Mouse (Mus musculus) retina, postnatal 7 days (tissue): Measurements from ENCODE around the gene Rph3al.

Experiments
- DNase-seq: peaks from one replicate; pipeline ENCODE4 v3.0.0-alpha.2; 2012; ENCODE audit warnings: low read depth, low spot score

Gene Rph3al

DNA sequence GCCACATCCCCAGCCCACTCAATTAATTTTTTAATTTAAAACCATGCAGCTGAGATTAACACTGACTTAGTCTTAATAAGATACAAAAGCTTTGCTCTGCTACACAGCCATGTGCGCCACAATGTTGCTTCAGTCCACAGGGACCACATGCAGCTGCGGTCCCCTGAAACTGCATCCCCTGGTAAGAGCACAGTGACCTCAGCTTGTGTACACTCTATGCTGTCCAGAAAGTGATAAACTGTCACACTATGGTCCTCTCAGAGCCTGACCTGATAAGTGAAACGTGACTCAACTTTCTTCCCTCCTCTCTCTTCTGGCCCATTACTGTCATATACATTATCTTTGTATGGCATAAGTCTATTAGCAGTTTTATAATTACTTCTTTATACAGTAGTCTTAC, 12.2 kb upstream of the Rph3al start:
- DNase-seq = no peak

- no peak for DNase-seq
Measured at GRCm38 (mm10) chr11:75948789-75949188, 10.6 kb upstream of the Rph3al start.

GRCm38 (mm10) chr11:75947223-75947622, 9.0 kb upstream of the Rph3al start:
- DNase-seq = no peak

DNA sequence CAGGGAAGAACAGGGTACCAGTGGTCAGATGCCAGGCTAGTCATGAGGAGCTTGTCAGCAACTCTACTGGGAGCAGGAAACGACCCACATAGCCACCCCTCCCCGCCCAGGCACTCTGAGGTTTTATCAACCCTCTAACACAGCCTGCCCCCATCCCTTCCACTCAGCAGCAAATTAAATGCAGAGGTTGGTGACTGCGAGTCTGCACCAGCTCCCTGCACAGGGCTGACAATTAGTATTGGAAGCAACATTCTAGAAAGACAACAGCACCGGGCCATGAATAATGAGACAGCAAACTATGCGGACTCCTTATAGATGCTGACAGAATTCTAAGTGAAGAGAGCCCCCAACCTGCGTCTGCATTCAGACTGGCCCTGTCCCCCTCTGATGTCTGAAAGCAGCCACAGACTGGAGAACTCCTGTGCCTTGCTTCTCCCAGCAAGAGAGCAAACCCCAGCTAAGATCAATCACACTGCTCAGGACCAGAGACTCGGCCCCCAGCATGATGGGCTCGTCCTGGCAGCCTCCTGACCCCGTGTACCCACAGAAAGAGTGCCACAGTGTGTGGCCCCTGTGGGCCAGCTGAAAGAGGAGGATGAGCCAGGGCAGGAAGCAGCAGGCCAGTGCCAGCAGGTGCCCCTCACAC, 7.7 kb upstream of the Rph3al start:
- no peak for DNase-seq

DNA sequence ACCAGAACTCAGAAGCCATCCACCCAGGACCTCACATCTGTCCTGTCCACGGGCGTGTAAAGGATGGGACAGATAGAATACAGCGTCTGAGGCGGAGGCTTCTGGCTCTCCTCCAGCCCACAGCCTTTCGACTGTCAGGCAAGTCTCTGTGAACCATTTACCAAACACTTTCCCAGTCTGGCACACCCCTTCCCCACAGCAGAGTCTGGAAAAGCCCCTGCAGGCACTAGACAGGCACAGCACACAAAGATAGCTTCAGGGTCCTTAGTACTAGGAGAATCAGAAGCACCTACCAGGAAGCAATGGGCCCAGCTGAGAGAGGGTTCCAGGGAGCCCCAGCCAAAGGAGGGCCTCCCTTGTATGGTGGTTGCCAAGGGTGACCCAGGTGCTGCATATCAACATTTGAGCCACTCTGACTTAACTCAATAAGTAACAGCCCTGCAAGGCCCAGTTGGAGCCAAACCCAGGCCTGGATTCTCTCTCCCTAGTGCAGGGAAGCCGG, 808 bp downstream of the Rph3al start:
- DNase-seq = no peak

DNA sequence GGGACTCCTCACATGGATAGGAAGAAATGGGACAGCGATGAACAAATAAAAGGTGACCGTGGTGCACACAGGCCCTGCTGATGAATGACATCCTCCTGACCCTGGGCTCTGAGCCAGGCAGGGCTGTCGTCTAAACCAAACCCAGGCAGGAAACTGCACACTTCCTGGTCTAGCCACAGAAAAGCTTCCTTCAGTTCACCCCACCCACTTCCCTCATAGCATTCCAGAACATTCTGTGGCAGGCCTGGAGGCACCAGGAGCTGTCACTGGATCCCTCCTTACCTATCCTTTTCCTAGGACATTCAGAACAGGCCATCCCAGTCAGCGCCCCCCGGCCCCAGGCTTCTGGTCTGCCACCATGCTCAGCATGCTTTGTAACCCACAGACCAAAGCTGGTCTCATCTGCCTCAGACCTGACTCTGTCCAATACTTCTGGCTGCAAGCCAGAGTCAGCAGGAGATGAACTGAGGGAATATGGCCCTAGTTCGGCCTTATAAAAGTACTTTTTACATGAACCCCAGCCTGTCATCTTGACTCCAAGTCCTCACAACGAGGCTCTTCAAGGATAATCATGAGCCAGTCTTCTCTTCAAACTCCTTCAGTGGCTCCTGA, 2.3 kb downstream of the Rph3al start:
- no peak for DNase-seq

- DNase-seq = no peak
Measured at GRCm38 (mm10) chr11:75934425-75934824, 3.8 kb downstream of the Rph3al start.

DNA sequence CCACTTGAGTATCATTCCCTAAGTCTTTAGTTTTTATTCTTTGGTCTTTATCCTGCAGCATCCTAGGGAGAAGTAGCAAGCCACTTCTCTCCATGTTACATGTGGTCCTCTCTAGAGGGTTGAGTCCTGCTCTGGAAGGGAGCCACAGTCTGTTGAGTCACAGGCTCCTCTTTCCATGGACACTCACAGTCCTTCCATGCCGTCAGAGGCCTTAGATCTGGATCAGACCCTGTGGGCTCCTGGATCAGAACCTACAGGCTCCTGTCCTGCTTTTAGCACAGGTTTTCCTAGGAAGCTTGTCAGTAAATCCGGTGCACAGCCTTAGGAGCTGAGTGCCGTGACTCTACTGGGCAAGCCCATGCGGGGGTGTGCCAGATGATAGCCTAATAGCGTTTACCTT, 4.9 kb downstream of the Rph3al start:
- DNase-seq = no peak

DNA sequence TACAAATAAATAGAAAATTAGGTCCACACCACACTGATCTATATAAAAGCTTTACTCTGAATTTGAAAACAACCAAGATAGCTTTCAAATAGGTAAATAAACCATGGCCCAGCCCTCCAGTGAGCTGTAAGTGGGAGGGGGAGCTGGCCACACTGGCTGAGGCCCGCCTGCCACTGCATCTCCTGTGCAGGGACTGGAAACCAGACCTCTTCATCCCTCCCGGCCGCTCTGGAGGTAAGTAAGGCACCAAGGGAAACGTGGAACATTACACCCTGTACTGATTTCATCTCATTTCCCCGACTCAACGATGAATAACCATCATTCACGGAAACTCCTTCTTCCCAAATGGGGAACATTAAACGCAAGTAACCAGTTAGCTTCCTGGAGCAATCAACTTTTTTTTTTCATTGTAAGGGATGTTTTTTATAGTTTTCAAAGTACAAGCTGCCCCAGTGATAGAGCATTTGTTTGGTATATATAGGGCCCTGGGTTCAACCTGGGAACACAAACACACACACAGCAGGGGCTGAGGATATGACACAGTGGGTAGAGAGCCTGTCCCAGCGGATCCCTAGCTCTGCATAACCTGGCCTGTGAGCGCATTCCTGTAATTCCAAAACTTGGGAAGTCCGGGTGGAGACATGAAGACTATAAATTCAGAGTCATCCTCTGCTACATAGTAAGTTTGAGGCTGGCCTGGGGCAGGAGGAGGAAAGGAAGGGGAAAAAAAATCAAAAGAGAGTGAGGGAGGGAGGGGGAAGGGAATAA, 7.1 kb downstream of the Rph3al start:
- no peak for DNase-seq

DNA sequence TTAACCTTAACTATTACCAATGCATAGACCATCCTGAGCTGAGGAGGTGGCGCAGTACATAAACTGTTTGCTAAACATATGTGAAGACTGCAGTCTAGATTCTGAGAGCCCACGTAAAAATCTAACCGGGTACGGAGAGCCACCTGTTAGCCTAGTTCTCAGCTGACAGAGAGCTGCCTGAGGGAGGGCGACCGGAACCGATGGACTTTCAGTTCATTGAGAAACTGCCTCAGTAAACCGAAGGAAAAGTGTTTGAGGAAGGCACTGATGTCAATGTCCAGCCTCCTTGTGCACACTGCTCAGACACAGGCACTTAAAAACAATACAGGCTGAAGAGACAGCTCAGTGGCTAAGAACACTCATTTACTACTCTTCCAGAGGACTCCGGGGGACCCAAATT, 8.0 kb downstream of the Rph3al start:
- no peak for DNase-seq

DNA sequence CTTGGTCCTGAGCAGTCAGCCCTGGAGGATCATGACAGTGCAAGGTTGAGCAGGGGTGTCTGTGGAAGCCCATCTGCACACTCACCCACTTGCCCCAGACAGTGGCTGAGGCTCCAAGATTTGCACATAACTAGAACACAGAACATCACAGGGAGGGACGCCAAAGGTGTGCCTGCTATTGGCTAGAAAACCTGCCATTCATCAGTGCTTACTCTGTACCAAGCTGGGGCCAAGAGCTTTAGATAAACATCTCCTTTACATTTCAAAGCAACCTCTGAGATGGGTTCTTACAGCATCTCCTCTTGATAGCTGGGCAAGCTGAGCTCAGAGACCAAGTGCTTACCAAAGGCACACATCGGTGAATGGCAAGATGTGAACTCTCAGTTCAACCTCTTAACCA, 10.3 kb downstream of the Rph3al start:
- DNase-seq = no peak

- peak; percentile 34 for DNase-seq
Measured at GRCm38 (mm10) chr11:75926431-75927312, 11.6 kb downstream of the Rph3al start.

DNA sequence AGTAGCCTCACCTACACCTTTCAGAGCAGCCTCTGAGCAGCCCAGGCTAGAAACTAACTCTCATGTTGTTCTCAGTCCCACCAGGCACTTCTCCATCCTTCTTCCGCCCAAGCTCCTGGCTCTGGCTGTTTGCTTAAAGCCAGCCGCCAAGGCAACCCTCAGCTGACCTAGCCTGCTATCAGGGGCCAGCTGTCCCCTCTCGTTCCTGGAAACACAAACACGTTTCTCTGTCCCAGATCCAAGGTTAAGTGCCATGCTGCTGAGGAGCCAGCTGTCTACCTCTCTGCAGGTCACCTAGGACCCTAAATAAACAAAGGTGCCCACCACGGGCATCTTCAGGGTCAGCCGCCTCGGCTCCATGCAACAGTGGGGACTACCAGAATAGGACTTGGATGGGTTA, 12.4 kb downstream of the Rph3al start:
- no peak for DNase-seq

- no peak for DNase-seq
Measured at GRCm38 (mm10) chr11:75922741-75923140, 15.5 kb downstream of the Rph3al start.

GRCm38 (mm10) chr11:75919139-75919538, 19.1 kb downstream of the Rph3al start:
- no peak for DNase-seq

DNA sequence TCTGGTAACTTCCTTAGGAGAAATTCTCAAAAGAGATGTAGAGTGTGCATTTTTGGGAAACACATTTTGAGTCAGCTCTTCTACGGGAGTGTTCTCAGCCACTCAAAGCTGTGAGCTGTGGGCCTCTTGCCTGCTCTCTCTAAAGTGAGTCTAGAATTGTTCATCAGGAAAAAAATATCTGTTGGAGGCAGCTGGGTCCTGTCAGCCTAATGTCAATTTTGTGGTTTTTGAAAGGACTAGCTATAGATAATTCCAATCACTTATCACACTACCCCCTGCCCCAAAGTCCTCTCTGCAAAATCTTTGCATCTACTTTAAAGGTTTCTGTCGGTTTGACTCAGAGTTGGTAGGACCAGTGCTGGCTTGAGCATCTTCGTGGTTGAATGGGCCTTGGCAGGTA, 20.9 kb downstream of the Rph3al start:
- no peak for DNase-seq

DNA sequence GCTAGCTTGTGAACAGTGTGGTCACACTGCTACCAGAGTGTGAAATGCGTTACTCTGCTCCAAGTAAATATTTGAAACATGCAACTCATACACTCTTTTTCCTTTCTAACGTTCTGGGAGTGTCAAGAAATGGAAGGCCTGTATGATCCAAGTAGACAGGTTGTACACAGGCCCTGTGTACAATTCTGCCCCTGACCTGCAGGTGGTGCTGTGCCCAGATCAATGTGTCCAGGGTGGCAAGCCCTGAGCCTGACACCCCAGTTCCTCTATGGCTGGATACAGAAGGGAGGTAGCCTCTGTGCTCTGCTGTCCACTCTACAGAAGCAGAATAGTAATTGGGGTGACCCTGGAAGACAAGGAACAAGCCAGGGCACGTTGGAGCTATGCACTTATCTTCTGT, 24.3 kb downstream of the Rph3al start:
- DNase-seq = no peak

DNA sequence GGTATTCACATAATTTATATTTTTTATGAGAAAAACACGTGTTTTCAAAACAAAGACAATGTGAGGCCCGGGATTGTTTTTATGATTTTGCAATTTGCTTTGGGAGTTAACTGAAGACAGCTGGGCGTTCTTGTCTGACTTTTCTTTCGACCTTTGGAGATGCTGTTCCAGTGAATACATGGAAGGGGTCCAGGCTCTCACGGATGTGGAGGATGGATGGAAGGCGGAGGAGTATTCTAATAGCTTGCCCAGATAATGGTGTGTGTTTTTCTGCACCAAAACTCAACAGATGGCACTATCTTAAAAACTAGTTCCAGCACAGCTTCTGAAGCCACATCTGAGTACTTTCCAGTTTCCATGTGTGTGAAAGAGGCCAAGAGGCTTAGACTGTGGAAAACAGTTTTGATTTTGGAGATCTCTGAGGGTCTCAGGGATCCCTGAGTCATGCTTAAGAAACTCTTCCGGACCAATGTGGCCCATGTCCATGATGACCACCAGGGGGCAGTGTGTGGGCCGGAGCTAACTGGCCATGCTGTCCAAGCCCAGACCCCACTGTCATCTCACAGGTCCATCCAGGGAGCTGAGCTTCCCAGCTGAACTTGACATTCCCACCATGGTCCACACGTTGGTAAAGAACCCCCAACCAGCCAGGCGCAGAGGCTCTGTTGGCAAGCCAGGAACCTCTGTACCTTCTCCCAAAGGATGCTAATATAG, 25.1 kb downstream of the Rph3al start:
- peak; percentile 49 for DNase-seq

DNA sequence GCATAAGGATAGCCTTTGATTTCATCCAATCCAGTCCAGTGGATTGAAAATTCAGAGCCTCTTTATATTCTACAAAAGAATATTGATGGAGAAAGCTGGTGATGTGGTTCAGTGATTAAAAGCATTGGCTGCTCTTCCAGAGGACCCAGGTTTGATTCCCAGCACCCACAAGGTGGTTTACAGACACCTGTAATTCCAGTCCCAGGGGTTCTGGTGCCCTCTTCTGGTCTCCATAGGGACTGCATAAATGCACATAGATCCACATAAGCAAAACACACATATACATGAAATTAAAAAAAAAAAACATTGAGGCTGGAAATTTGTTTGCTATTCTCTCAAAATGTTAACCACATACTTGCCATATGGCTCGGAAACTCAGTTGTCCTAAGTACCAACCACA, 26.3 kb downstream of the Rph3al start:
- no peak for DNase-seq

DNA sequence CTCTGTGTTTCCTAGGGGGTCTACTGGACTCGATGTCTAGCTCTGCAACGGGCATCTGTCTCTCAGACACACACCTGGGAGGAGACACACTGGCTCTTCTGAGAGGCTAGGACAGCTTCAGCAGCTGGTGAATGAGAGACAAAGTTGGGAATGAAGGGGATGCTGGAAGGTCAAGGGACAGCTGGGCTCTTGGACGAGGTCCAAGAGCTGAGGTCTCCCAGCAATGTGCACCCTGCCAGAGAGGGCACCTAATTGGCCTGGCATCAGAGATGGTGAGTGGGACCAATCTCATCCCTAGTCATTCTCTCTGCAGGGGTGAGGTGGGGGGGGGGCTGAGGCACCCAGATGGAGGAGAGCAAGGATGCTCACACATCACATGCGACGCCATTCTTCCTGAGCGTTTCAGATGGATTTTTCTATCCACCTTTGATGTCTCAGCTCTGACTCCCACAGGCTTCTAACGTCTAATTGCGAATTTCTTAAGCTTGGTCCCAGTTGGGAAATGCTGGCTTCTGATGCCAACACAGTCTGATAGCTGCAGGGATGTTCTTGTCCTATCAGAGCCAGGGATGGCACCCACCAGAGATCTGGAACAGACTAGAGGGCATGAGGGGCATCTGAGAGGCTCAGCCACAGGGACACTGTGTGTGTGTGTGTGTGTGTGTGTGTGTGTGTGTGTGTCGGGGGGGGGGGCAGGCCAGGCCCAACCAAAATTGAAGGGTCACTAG, 28.4 kb downstream of the Rph3al start:
- DNase-seq = no peak

- no peak for DNase-seq
Measured at GRCm38 (mm10) chr11:75907406-75907805, 30.8 kb downstream of the Rph3al start.
